7 mouse cellular contexts compared by ENCODE assay signal in genomic region chr2:64043099-64043498, GRCm38 (mm10). TPM values are rescaled to one million over a fixed set of nuclear protein-coding genes. Genes with fewer than 3 reads are reported as not detected.
DNase-seq lines count a peak whose midpoint lies in the region; ATAC-seq and TF ChIP-seq lines count a peak whose summit lies in the region.

No protein-coding gene starts in this region.

- no peak overlapping the region for H3K4me3 ChIP-seq in liver, adult 2 months (ENCODE audit: insufficient read depth, low read depth, low read length)
- H3K4me3 ChIP-seq in liver, embryonic 11.5 days (ENCODE audit: low read depth, low read length): no peak overlapping the region

- 16% methylated on average over 3 of the region's 3 CpGs for WGBS in liver, adult 2 months
- 69% methylated on average over 3 of the region's 3 CpGs for WGBS in liver, embryonic 11.5 days

- H3K79me2 ChIP-seq in liver, adult 2 months (ENCODE audit: control insufficient read depth, insufficient read depth, low read length): peaks cover 2% of the 10 kb centered on the region; the same call in 1 of the 2 replicates

- peak; percentile 93 for DNase-seq in liver, adult 2 months (ENCODE audit: extremely low read depth, low read depth, low spot score)
- DNase-seq in liver, embryonic 11.5 days (ENCODE audit: low spot score): no peak
- DNase-seq in cerebellum, postnatal 10 days: peak; percentile 73 to 79
- DNase-seq in heart, adult 8-10 months (ENCODE audit: low spot score): peak; percentile 65
- peak; percentile 30 to 32 for DNase-seq in layer of hippocampus, postnatal 36 days
- no peak for DNase-seq in thymus, postnatal 36 days
- no peak for DNase-seq in urinary bladder, adult 2 months (ENCODE audit: low spot score)

- no peak for ATAC-seq in liver, embryonic 11.5 days (replicated peaks; ENCODE audit: low FRiP score)

- TF ChIP-seq CTCF in liver, adult 2 months (IDR thresholded peaks at IDR 0.05; ENCODE audit: low read depth, low read length): no peak

- peaks cover 8% of the 10 kb centered on the region; the same call in 1 of the 2 replicates for H3K4me1 ChIP-seq in liver, adult 2 months (ENCODE audit: control insufficient read depth, insufficient read depth, low read length)
- no peaks in the 10 kb centered on the region for H3K4me1 ChIP-seq in liver, embryonic 11.5 days (replicated peaks; ENCODE audit: control insufficient read depth, insufficient read depth, low read length)

- TF ChIP-seq POLR2A in liver, adult 2 months (IDR thresholded peaks at IDR 0.05; ENCODE audit: extremely low read depth, insufficient read depth, low read length): no peak

- H3K9ac ChIP-seq in liver, adult 2 months (ENCODE audit: low read depth, low read length): no peak overlapping the region
- no peak overlapping the region for H3K9ac ChIP-seq in liver, embryonic 11.5 days (ENCODE audit: low read depth, low read length)

- no peak overlapping the region for H3K4me2 ChIP-seq in liver, embryonic 11.5 days

- H3K27me3 ChIP-seq in liver, adult 2 months (ENCODE audit: control insufficient read depth, insufficient read depth, low read length): no peaks in the 10 kb centered on the region
- no peaks in the 10 kb centered on the region for H3K27me3 ChIP-seq in liver, embryonic 11.5 days (replicated peaks; ENCODE audit: control insufficient read depth, insufficient read depth, low read length)

- H3K27ac ChIP-seq in liver, adult 2 months (replicated peaks; ENCODE audit: insufficient read depth, low read depth, low read length): no peak overlapping the region
- H3K27ac ChIP-seq in liver, embryonic 11.5 days (ENCODE audit: low read depth, low read length): no peak overlapping the region

- H3K36me3 ChIP-seq in liver, adult 2 months (ENCODE audit: control insufficient read depth, insufficient read depth, low read length): no peaks in the 10 kb centered on the region; the same call in 1 of the 2 replicates
- H3K36me3 ChIP-seq in liver, embryonic 11.5 days (ENCODE audit: control insufficient read depth, insufficient read depth, low read length): no peaks in the 10 kb centered on the region

- no peaks in the 10 kb centered on the region for H3K9me3 ChIP-seq in liver, embryonic 11.5 days (ENCODE audit: control insufficient read depth, low read length)

RNA-seq across cellular contexts. Expression of gene Fign, which starts 54.7 kb away (rescaled TPM):
- total RNA-seq in liver, adult 2 months (2014; rRNA removed): 2.1 and 3.5 TPM in 2 replicates
- polyA plus RNA-seq in liver, adult 2 months (2012; rRNA removed): 1.9 and 3.0 TPM in 2 replicates
- polyA plus RNA-seq in liver, embryonic 11.5 days (2014; fragmentation: Nextera tagmentation; extraction: Ambion mirVana): 4.8 and 7.2 TPM in 2 replicates
- 10 to 100 TPM; 10.5 to 17.1 (median 14.3) TPM for total RNA-seq in heart, adult 8-10 months (2022)
- total RNA-seq in layer of hippocampus, postnatal 36 days (2021): 1 to 10 TPM; 1.0 to 1.8 TPM
- 2.7 and 4.3 TPM in 2 replicates for polyA plus RNA-seq in urinary bladder, adult 2 months (2012; rRNA removed)

Comparison
In these comparisons a context has a peak if more than half of its experiments do, and no peak if none do; other contexts are left out.
1. DNase-seq: peak in liver, adult 2 months (single experiment), cerebellum, postnatal 10 days (2 of 2), heart, adult 8-10 months (single experiment) and layer of hippocampus, postnatal 36 days (2 of 2); none in liver, embryonic 11.5 days (single experiment), thymus, postnatal 36 days (0 of 2) and urinary bladder, adult 2 months (single experiment).